Mouse (Mus musculus): ENCODE data around the gene Mkln1.
A peak's percentile ranks its signal among the peaks of the same experiment; 100 is the strongest.

Mkln1 gene

DNA sequence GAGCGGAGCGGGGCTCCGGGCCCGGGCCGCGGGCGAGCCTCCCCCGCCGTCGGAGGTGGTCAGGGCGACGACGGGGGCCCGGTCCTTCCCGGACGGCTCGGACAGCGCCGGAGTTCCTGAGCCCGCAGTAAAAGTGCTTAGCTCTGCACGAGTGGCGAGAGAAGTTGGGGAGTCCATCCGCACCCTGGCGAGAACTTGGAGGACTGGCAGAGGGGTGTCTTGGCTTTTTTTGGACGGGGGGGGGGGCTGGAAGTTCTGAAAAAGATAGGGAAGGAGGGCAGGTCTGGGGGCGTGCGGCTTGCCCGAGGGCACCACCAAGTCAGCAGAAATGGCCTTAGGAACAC lies 643 bp downstream of the Mkln1 start:
- DNase-seq = no peak

DNA sequence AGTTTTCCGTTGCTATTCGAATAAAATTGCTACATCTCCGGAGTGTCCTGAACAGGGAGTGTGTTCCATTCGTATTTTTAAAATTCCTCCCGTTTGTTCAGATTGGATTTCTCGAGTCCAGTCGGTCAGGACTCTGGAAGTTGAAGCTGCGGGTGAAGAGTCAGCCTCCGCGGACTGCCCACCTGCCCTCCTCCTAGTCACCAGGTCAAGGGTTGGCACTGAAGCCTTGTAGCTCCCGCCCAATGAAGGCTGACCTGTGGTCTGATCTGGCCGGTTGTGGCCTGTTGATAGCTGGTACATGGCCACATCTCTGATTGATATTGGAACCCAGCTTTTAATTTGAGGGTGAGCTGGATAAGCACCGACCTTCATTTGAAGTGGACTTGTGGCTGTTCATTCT lies 1.0 kb downstream of the Mkln1 start:
- DNase-seq = peak; percentile 78

DNA sequence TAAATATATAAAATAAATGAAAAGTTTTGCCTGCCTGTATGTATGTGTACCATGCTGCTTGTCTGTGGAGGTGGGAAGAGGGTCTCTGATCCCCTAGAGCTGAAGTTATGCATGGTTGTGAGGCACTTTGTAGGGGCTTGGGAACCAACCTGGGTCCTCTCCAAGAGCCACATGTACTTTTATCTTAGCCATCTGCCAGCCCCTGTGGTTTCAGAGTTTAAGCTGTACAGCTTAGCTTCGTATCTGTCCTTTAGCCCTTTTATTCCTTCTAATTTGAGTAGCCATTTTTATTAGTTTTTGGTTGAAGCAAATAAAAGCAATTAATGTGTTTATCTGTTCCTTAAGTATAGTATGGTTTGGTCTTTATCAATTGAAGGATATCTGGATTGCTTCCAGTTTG lies 12.5 kb downstream of the Mkln1 start:
- no peak for DNase-seq

DNA sequence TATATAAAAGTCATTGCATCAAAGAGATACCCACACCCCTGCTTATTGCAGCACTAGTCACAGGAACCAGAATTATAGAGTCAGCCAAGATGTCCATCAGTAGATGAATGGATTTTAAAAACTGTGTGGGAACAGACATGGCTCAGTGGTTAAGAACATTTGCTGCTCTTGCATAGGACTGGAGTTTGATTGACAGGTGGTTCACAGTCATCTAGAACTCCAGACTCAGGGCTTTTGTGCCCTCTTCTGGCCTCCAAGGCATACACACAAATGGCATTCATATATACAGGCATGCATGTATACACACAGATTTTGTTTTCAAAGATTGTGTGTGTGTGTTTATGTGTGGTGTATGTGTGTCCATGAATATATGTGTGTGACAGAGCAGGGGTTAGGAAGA lies 14.0 kb downstream of the Mkln1 start:
- peak; percentile 44 for DNase-seq

DNA sequence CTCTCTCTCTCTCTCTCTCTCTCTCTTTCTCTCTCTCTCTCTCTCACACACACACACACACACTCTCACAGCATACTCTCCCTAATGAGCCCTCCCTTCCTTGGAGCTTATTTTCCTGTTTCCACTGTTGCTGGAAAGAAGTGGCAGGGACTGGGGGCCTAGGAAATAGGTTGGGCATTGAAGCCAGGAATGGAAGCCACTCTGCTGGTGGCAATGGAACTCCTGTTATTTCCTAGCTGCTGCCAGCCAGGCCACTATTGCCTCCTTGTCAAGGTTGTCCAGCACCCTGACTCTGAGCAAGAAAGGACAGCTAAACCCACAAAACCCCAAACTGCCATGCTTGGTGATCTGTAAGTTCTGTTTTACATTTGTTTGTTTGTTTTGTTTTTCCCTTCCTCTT lies 15.0 kb downstream of the Mkln1 start:
- DNase-seq = no peak

DNA sequence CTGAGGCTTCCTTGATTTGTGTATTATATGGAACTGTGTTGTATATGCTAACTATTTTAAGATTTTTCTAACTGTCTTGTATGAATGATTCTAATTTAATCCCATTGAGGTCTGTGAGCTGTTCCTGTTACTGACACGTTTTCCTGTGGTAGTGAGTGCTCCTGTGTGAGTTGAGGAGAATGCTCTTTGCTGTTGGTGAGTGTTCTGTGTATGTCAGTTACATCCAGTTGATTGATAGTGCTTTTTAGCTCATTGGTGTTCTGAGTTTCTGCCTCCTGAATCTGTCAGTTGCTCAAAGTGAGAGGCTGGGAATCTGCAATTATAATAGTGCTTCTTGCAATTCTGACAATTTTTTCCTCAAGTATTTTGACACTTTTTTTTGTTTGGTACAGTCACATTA lies 15.8 kb downstream of the Mkln1 start:
- no peak for DNase-seq

DNA sequence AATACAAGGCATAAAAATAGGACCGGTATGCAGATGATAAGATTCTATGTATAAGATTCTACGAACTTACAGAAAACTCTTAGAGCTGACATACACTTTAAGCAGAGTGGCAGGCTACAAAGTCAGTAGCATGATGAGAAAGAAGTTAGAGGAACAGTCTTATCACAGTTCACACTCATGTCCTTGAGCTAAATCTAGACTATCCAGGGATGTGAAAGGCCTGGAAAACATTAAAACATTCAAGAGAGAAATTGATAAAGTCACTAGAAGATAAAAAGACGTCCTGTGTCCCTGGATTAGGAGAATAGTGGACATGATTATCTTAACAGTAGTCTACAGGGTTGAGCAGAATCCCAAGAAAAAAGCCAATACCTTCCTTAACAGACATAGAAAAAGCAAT lies 26.9 kb downstream of the Mkln1 start:
- DNase-seq = no peak

DNA sequence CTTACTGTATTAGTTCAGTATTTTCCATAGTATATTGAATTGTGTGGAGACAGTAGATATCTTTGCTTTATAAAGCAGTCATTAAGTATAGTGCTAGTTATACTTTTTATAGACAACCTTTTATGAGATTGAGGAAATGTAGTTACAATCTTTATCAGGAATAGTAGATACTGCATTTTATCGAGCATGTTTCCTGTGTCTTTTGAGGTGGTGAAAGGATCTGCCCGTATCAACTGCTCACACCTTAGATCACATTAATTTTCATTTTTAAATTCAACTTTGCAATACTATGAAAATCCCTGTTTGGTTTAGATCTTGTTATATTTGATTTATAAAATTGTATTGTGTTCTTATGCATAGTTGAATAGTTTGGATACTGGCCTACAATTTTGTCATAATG lies 38.7 kb downstream of the Mkln1 start:
- DNase-seq = no peak

DNA sequence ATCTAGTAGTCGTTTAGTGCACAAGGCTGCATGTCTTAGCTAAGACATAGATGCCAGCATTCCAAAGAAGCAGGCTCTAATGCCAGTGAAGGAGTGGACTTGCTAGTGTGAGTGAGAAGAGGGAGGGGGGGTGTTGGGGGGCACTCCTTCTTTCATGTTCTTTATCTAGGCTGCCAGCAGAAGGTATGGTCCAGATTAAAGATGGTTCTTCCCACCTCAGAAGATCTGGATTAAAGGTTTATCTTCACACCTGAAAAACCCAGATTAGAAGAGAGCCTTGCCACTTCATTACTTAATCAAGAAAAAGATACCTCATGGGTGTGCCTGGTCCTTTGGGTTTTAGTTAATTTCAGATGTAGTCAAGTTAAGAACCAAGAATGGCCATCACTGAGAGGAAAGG lies 46.7 kb downstream of the Mkln1 start:
- DNase-seq = no peak

DNA sequence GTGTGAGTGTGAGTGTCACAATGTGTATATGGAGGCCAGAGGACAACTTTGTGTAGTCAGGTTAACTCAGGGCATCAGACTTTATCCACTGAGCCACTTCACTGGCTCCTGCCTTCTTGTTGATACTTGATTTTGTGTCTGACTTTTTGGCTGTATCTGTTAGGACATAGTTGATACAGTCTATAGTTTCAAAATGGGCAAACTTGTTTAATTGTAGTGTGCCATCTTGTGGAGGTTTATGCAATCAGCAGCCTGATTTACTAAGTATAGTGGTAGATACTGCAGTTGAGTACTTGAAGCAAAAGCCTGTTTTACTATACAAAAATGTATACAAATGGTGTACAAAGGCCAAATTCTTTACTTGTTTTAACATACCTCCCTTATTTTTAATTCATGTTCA lies 55.2 kb downstream of the Mkln1 start:
- peak; percentile 58 for DNase-seq

DNA sequence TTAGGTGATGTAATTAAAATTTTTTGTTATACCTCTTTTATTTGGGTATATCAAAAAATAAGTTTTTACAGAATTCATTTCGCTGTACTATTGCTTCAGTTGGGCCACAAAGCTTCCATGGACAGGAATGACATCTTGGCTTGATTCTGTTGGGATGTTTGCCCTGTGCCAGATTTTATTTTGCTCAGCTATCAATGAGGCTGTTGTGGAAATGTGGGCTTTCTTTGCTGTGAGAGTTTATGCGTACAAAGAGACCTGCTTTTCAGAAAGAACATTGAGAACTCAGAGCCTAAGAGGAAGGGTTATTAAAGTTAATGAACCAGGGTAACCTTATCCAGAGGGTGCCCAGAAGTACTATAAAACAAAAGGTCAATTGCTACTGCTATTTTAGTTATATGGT lies 56.8 kb downstream of the Mkln1 start:
- peak; percentile 12 for DNase-seq

DNA sequence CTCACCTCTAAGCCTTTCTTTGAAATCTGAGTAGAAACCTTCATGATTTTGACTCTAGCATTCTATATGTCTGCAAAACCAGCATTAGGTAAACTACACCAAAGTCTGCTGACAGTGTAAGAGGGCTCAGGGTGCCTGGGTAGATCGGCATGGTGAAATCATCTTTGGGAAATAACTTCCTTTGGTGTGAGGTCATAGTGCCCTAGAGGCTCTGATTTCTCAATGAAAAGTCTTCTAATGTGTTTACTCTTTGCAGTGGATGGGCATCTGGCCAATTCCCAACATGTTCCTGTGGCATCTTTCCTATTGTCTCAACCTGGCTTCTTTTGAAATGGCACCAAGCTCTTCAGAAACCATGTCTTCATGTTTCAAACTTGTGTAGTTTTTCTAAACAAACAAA lies 58.5 kb downstream of the Mkln1 start:
- peak; percentile 15 for DNase-seq

DNA sequence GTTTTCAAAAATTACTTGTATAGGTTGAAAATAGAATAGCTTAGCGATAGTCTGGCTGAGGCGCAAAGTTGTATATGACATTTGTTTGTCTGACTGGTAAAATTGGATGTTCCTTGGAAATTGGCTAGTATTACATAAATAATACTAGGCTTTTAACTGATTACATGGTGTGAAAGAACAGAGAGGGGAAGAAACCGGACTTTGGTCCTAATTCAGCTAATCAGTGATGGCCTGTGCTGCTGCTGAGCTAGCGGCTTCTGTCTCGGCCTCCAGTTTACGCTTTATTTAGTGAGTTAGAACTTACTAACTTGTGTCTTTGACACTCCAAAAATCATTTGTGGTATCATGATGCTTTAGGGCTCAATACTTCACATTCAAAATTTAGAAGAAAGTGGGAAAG lies 70.9 kb downstream of the Mkln1 start:
- DNase-seq = no peak

DNA sequence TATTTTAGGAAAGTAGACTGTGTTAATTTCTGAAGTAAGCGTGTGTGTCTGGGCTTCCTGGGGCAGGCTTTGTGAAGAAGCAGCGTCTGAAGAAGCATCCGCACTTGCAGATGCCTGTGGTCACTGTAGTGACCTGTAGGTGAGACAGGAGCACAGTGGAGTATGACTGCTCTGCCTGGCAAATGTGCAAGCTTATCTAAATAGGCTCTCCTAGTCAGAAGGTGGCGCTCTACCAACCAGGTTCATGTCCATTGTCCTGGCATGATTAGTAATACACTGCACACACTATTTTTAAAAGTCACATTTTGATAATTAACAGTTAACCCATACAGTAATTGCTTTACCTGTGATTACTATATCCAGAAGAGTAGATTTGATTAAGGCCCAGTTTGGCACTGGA lies 79.7 kb downstream of the Mkln1 start:
- no peak for DNase-seq

DNA sequence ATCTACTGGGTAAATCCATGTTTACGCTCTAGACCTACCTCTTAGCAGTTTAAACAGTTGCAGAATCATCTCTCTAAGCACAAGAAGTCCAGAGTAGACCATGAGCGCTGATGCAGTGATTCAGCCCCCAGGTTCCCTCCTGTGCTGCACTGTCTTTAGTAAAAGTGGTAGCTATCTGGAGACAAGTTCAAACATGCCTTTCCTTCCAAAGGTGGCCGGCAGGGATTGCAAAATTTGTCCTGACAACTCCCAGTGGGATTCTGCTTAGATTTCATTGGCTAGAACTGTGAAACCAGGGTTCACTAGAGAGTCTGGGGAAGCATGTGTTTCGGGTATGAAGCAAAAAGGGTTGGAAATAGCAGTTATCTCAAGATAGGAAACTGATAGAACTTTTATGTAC lies 81.5 kb downstream of the Mkln1 start:
- DNase-seq = no peak

DNA sequence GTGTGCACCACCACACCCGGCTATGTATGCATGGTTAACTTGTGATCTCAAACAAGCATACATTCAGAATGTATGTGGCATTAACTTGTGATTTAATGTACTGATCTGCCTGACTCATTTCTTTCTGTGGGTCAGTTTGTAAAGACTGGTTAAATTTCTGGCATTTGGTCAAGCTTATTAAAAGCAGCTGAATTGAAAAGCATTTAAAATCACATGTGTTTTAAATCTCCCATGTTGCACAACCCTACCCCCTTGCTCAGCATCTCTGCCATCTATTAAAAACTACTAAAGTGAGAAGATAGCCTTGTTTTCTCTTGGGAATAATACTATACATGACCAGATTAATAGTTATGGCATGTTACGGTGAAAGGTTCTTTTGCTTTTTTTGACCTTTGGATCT lies 88.1 kb downstream of the Mkln1 start:
- no peak for DNase-seq

DNA sequence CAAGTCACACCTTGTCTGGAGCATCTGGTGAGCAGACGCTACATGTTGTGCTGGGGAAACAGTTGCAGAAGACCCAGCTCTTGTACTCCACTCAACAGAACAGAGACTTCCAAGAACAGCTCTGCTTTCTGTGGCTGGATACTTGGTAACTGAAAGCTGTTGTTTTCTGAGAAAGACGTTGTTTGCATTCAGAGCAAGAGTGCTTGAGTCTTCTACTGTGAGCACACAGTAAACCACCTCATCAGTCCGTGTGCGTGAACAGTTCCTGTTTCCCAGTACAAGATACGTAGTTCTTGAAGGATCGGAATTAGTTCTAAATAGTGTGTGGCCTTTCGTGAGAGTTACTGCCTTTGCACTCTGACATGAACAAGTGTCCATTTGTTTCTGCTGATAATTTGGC lies 91.4 kb downstream of the Mkln1 start:
- no peak for DNase-seq

DNA sequence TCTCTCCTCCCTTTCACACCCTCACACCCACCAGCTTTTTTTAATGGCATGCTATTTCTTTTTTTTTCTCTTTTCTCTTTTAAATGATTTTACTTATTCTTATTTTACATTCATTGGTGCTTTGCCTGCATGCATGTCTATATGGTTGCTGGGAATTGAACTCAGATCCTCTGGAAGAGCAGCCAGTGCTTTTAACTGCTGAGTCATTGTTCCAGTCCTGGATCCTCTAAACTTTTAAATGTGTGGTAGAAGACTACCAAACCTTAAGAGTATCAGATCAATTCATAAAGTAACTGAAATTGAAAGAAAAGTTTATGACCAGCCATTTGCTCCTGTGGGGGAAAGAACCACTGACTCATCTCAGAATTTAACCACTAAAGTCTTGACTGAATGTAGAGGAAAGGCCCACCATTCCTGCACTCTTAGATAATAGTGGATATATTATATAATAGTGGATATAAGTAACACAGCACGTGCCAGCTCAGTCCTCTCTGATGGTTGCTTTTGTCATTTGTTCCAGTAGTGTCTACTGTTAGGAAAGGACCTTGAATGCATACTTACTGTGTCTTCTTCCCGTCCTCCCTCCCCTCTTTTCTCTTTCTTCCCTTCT lies 96.7 kb downstream of the Mkln1 start:
- DNase-seq = no peak

DNA sequence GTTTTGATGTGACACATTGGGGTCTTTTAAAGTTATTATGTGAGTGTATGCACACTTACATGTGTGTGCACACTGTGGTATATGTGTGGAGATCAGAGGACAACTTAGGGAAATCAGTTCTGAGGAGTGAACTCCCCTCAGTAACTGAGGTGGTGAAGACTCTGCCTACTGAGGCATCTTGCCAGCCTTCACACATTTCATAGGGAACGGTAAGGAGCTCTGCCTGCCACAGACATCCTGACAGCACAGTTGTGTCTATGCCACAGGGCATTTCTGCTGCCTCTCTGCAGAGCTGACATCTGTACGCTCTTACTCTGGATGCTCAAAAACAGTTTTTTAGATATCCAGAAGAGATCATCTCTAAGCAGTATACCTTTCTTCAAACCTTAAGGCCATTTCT lies 97.7 kb downstream of the Mkln1 start:
- DNase-seq = no peak

DNA sequence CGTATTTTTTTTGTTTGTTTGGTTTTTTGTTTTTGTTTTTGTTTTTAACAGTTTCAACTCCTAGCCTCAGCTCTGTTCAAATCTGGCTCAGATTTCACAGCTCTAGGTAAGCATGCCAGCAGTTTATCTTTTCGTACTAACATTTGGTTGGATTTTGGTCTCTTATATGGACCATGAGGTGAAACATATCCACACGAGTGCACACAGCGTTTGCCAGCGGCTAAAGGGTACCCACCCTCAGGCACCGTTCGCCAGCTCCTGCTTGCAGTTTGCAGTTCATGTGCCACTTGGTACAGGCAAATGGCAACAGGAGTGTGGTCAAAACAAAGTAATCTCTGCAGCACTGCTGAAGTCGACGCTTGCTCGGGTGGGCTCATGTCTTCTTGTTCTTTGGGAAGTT lies 101.3 kb downstream of the Mkln1 start:
- no peak for DNase-seq

DNA sequence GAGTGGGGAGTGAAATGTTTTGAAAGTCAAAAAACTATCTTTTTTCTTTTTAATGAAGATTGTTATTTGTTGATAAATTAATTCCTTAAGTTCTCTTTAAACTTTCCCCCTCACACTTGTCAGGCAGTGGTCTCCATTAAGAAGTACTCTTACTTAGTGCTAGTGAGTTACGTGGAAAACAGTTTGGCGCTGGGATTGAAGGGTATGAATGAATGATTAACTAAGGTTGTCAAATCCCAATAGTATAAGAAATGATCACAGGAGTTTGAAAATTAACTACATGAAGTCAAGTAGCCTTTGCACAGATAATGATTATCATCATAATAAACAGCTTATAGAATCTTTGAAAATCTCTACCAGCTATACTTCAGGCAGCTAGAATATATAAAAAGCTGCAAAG lies 101.7 kb downstream of the Mkln1 start:
- no peak for DNase-seq

DNA sequence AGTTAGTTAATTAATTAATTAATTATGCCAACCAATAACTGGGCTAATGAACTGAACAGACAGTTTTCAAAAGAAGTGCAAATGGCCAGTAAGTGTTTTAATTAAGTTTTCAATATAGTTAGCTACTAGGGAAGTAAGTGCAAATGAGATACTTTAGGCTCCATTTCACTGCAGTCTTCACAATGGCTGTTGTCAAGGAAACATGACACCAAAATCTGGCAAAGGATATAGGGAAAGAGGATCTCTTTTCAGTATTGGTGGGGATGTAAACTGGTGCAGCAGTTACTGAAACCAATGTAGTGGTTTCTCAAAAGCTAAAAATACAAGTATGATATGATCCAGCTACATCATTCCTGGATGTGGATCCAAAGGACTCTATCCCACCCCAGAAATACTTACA lies 102.2 kb downstream of the Mkln1 start:
- no peak for DNase-seq

DNA sequence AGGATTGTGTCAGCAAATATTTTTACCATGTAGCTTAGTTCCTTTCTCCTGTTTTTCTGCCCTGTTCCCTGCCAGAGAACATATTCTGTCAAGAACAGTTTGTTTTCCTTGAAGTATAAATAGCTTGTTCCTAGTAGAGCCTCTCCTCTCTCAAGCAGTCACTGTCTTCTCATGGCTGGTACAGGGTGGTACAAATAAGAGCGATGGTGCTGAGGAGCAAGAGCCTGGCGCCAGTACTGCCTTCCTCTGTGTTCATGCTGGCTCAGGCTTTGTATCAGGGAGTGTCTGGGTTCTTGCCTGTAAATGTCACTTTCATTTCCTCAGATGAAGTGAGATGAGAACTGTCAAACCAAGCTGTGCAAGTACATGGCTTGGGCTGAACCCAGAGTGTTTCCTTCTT lies 104.1 kb downstream of the Mkln1 start:
- DNase-seq = no peak

DNA sequence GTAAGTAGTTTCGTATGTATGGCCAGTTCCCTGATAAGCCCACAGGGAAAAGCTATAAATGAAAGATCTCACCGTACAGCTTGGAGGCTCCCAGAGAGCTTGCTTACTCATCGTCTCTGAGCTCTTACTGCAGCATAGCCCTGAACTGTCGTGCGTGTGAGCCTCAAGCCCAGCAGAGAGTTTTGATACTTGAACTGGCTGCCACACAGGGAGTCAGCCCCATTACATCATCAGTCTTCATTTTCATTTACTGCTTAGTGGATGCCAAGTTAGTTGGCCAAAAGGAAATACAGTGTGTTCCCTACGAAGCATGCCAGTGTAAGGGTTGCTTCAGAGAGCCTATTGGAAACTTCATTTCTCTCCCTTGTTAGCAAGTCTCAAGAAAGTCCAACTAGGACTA lies 115.2 kb downstream of the Mkln1 start:
- no peak for DNase-seq

DNA sequence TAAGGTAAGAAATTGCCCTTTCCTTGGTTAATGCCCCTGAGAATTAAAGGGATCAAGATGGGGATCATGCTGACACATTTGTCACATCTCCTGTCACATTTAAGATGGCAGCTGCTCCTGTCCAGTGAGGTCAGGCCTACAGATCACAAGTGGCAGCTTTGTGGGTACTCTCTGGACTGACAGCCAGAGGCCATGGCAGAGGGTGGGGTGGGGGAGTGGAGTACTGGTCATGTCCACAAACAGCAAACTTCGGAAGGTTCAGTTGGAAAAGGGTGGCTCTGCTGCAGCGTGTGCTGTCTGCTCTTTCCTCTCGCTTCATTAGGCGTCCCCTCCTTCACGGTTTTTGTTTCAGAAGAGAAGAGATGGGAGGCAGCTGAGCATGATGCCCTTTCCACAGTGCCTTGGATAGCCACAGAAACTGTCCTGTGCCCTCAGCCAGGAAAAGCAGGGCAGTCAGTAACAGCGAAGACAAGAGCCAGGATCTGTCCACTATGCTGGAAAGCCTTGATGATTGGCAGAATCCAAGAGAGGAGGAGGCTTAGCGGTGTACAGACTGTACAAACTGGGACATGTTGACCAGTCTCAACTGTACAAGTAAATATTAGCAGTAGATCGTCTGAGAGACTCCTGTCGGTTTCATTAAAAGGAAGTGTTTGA lies 119.3 kb downstream of the Mkln1 start:
- DNase-seq = no peak

DNA sequence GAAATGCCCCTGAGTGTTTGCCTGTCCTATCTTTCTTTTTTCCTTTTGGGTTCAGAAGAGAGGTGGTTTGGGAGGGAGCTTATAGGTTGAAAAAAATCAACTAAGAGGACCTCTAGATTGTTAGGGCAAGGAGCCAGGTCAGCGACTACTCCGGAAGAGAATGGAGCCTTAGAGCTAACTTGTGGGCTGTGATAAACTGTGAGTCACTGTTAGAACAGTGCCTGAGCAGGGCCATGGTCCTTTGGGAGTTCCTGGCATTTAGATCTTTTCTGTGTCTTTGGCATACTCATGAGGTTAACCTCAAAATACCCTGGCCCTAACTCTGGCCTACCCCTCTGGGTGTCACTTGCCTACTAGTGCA lies 119.8 kb downstream of the Mkln1 start:
- peak; percentile 49 for DNase-seq
